Comparison of ENCODE assay signal across 8 mouse cellular contexts in genomic region chr11:119928023-119928681, GRCm38 (mm10). TPM values are rescaled to one million over a fixed set of nuclear protein-coding genes. Genes with fewer than 3 reads are reported as not detected.
DNase-seq lines count a peak whose midpoint lies in the region; ATAC-seq and TF ChIP-seq lines count a peak whose summit lies in the region.

No protein-coding gene starts in this region.

- ATAC-seq in kidney, embryonic 15.5 days (replicated peaks; ENCODE audit: low FRiP score): no peak
- ATAC-seq in kidney, embryonic 14.5 days (ENCODE audit: low FRiP score, low TSS enrichment): no peak
- ATAC-seq in hematopoietic stem cell, adult 5-6 weeks (replicated peaks in 1 of 2; ENCODE audit: insufficient read depth in 1 of 2, low FRiP score in 2 of 2, low TSS enrichment in 1 of 2, low read depth in 1 of 2, poor library complexity in 2 of 2, severe bottlenecking in 2 of 2): peak; percentile 69 to 73
- no peak for ATAC-seq in stomach, embryonic 14.5 days (ENCODE audit: insufficient number of reproducible peaks, insufficient read depth, low FRiP score, low read depth)
- ATAC-seq in cerebellum, adult (ENCODE audit: insufficient number of reproducible peaks, low FRiP score, low TSS enrichment): no peak

- TF ChIP-seq CTCF in cerebellum, adult 2 months (IDR thresholded peaks at IDR 0.05; ENCODE audit: borderline replicate concordance, insufficient read depth, low read depth, low read length): no peak

- peak; percentile 47 to 65 for DNase-seq in adrenal gland, postnatal 36 days
- peak; percentile 79 for DNase-seq in lung, postnatal 10 days
- DNase-seq in cerebellum, adult 2 months: no peak

- H3K4me3 ChIP-seq in kidney, embryonic 15.5 days (replicated peaks): no peak overlapping the region
- H3K4me3 ChIP-seq in kidney, embryonic 14.5 days (ENCODE audit: low read length): no peak overlapping the region
- H3K4me3 ChIP-seq in stomach, embryonic 14.5 days (ENCODE audit: low read depth, low read length): no peak overlapping the region
- no peak overlapping the region for H3K4me3 ChIP-seq in cerebellum, adult 2 months (replicated peaks; ENCODE audit: insufficient read depth, low read depth, low read length)

- H3K4me2 ChIP-seq in kidney, embryonic 15.5 days: peak overlapping the region; percentile 4; the same call in 1 of the 2 replicates
- H3K4me2 ChIP-seq in kidney, embryonic 14.5 days (replicated peaks; ENCODE audit: low read depth, low read length): no peak overlapping the region
- 0 out of 2 replicates have a peak overlapping the region, but pooled peaks have one; percentile 12 for H3K4me2 ChIP-seq in stomach, embryonic 14.5 days (replicated peaks; ENCODE audit: low read depth, low read length)

- WGBS in kidney, embryonic 15.5 days: 67% methylated on average over 16 of the region's 16 CpGs
- WGBS in kidney, embryonic 14.5 days: 66% methylated on average over 16 of the region's 16 CpGs
- WGBS in stomach, embryonic 14.5 days: 56% methylated on average over 16 of the region's 16 CpGs
- WGBS in cerebellum, adult 2 months: 79% methylated on average over 16 of the region's 16 CpGs

- no peak for TF ChIP-seq POLR2A in cerebellum, adult 2 months (IDR thresholded peaks at IDR 0.05; ENCODE audit: borderline replicate concordance, insufficient read depth, low read length)

- no peak overlapping the region for H3K9ac ChIP-seq in kidney, embryonic 15.5 days
- H3K9ac ChIP-seq in kidney, embryonic 14.5 days (ENCODE audit: low read depth, low read length): no peak overlapping the region
- H3K9ac ChIP-seq in stomach, embryonic 14.5 days (replicated peaks; ENCODE audit: low read depth, low read length): no peak overlapping the region

- H3K27ac ChIP-seq in kidney, embryonic 15.5 days: no peak overlapping the region
- no peak overlapping the region for H3K27ac ChIP-seq in kidney, embryonic 14.5 days (ENCODE audit: low read depth, low read length)
- no peak overlapping the region for H3K27ac ChIP-seq in stomach, embryonic 14.5 days (ENCODE audit: low read length)
- H3K27ac ChIP-seq in cerebellum, adult 2 months (ENCODE audit: insufficient read depth, low read length): no peak overlapping the region

- no peaks in the 10 kb centered on the region for H3K36me3 ChIP-seq in kidney, embryonic 15.5 days
- no peaks in the 10 kb centered on the region for H3K36me3 ChIP-seq in kidney, embryonic 14.5 days (ENCODE audit: control insufficient read depth, insufficient read depth, low read length)
- no peaks in the 10 kb centered on the region for H3K36me3 ChIP-seq in stomach, embryonic 14.5 days (ENCODE audit: control insufficient read depth, insufficient read depth, low read length)

- H3K9me3 ChIP-seq in kidney, embryonic 15.5 days (replicated peaks): no peaks in the 10 kb centered on the region
- H3K9me3 ChIP-seq in kidney, embryonic 14.5 days (ENCODE audit: control insufficient read depth, low read length): no peaks in the 10 kb centered on the region
- no peaks in the 10 kb centered on the region for H3K9me3 ChIP-seq in stomach, embryonic 14.5 days (ENCODE audit: control insufficient read depth, low read depth, low read length)

- no peaks in the 10 kb centered on the region for H3K27me3 ChIP-seq in kidney, embryonic 15.5 days
- no peaks in the 10 kb centered on the region for H3K27me3 ChIP-seq in kidney, embryonic 14.5 days (ENCODE audit: control insufficient read depth, insufficient read depth, low read length)
- no peaks in the 10 kb centered on the region for H3K27me3 ChIP-seq in stomach, embryonic 14.5 days (ENCODE audit: control insufficient read depth, insufficient read depth, low read length)
- H3K27me3 ChIP-seq in cerebellum, adult 2 months (ENCODE audit: control insufficient read depth, insufficient read depth, low read length): no peaks in the 10 kb centered on the region

- peaks cover 26% of the 10 kb centered on the region for H3K4me1 ChIP-seq in kidney, embryonic 15.5 days
- peaks cover 4% of the 10 kb centered on the region; the same call in 1 of the 2 replicates for H3K4me1 ChIP-seq in kidney, embryonic 14.5 days (ENCODE audit: control insufficient read depth, insufficient read depth, low read length)
- peaks cover 4% of the 10 kb centered on the region; the same call in 1 of the 2 replicates for H3K4me1 ChIP-seq in stomach, embryonic 14.5 days (ENCODE audit: control insufficient read depth, insufficient read depth, low read length)
- peaks cover 19% of the 10 kb centered on the region for H3K4me1 ChIP-seq in cerebellum, adult 2 months (ENCODE audit: control insufficient read depth, insufficient read depth, low read length)

RNA-seq across cellular contexts. Expression of gene Baiap2, which starts 14.4 kb away (rescaled TPM):
- 20.8 and 22.3 TPM in 2 replicates for polyA plus RNA-seq in kidney, embryonic 15.5 days (2015; fragmentation: Nextera tagmentation; extraction: Ambion mirVana)
- polyA plus RNA-seq in kidney, embryonic 14.5 days (2014; fragmentation: Nextera tagmentation; extraction: Ambion mirVana): 15.7 and 18.2 TPM in 2 replicates
- total RNA-seq in adrenal gland, postnatal 36 days (2021): 10 to 100 TPM; 11.3 to 24.0 TPM
- 10.6 and 19.9 TPM in 2 replicates for total RNA-seq in hematopoietic stem cell, adult 5-6 weeks (2017)
- 27.6 and 28.0 TPM in 2 replicates for polyA plus RNA-seq in stomach, embryonic 14.5 days (2014; fragmentation: Nextera tagmentation; extraction: Ambion mirVana)
- 116 and 141 TPM in 2 replicates for polyA plus RNA-seq in cerebellum, adult 2 months (2012; rRNA removed)

RNA-seq across cellular contexts. Expression of gene Chmp6, which starts 14.9 kb away (rescaled TPM):
- polyA plus RNA-seq in kidney, embryonic 15.5 days (2015; fragmentation: Nextera tagmentation; extraction: Ambion mirVana): 94.1 and 101 TPM in 2 replicates
- polyA plus RNA-seq in kidney, embryonic 14.5 days (2014; fragmentation: Nextera tagmentation; extraction: Ambion mirVana): 87.1 and 94.0 TPM in 2 replicates
- total RNA-seq in adrenal gland, postnatal 36 days (2021): 10 to 100 TPM; 31.9 to 37.6 TPM
- 47.7 and 67.0 TPM in 2 replicates for total RNA-seq in hematopoietic stem cell, adult 5-6 weeks (2017)
- 85.9 and 89.5 TPM in 2 replicates for polyA plus RNA-seq in stomach, embryonic 14.5 days (2014; fragmentation: Nextera tagmentation; extraction: Ambion mirVana)
- 41.9 and 43.9 TPM in 2 replicates for polyA plus RNA-seq in cerebellum, adult 2 months (2012; rRNA removed)

Comparison
In these comparisons a context has a peak if more than half of its experiments do, and no peak if none do; other contexts are left out.
1. ATAC-seq: peak in hematopoietic stem cell, adult 5-6 weeks (2 of 2); none in kidney, embryonic 15.5 days (single experiment), kidney, embryonic 14.5 days (single experiment), stomach, embryonic 14.5 days (single experiment) and cerebellum, adult (single experiment).
2. DNase-seq: peak in adrenal gland, postnatal 36 days (2 of 2) and lung, postnatal 10 days (single experiment); none in cerebellum, adult 2 months (0 of 2).